Mouse (Mus musculus) G1E (cell line): ENCODE measurements at regions not wholly inside any gene's neighbourhood (a gene's known extent, or its start where the extent isn't known, plus 50 kb on each side); places are given as distances from the start of the nearest gene placed in this dataset.

Experiments used
- CTCF ChIP-seq: IDR thresholded peaks from 2 replicates; pipeline ENCODE4 v1.5.1; 2012; ENCODE audit warnings: low read depth, low read length, inconsistent platforms, mixed read lengths
- GATA1 ChIP-seq: IDR thresholded peaks from 2 replicates; pipeline ENCODE4 v1.6.1; 2012; ENCODE audit warnings: borderline replicate concordance, low read length, inconsistent platforms, mixed read lengths

DNA sequence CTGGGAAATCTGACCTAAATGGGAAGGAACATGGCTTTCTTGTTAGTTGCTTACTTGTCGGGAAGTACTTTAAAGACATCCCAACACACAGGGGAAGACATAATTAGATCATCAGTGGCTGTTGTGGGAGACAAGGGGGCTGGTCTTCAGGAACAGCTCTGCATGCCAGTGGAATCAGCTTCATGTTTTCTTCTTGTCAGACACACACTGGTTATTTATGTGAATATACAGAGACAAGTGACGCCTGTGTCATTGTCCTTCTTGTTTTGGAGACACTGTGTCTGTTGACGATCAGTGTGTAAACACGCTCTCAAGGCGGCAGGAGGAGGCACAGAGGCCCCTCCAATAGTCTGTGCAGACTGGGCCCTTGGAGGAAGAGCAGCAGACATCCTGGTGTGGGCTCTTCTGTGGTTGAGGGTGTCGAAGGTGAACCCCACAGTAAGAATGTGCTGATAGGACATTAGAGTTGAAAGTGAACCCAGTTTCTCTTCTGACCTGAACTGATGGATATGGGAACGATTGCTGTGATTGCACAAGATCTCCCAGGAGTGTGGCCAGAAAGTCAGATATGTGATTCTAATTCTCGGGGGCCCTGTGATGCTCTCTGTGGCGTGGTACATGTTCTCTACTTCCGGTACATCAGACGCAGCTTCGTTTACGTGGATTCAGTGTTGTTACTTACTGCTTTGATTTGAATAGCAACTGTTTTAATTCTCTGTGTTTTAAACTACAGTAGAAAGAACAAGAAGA is 151.9 kb upstream of the Gm5148 start:
- TF ChIP-seq CTCF (no peak), GATA1 (no peak)
